Mouse (Mus musculus): ENCODE measurements around the gene Olfr591. TPM values are rescaled to one million over a fixed set of nuclear protein-coding genes. Genes with fewer than 3 reads are reported as not detected.

Olfr591 gene
- total and polyA plus RNA-seq, 2 experiments from 2014 or later, result not detected

DNA sequence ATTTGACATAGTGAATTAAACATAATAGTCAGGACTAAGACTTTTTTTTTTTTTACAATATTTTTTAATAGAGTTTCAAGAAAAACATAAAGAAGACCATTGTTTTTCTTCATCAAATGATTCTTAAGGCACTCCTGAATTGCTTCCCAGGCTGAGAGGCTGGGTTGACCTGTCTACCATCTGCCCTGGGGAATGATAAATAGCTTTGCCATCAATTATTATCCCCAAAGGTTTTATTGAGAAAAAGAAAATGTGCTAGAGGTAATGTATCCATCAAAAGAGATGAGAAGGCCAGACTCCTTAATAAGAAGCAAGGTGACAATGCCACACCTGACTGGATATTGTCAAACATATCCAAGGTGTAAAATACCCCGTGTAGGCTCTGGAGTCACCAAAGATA, 37.6 kb downstream of the Olfr591 start, which contains the start of gene Olfr588-ps1:
Olfr588-ps1 (plus strand) TSS at position 301 of the 400 bp plus-strand sequence.
- Histone ChIP-seq H3K9ac (no peak within 1 kb of the TSS), H3K36me3 (ENCODE audit: insufficient read depth) (no peaks in the 10 kb centered on the region), H3K4me2 (ENCODE audit: low read depth) (no peak within 1 kb of the TSS), H3K27me3 (ENCODE audit: insufficient read depth, low read length) (no peaks in the 10 kb centered on the region), H3K9me3 (ENCODE audit: low read length) (no peaks in the 10 kb centered on the region), H3K4me1 (ENCODE audit: insufficient read depth) (no peaks in the 10 kb centered on the region), H3K27ac (ENCODE audit: low read depth, low read length) (no peak within 1 kb of the TSS), H3K4me3 (ENCODE audit: low read depth, low read length) (no peak within 1 kb of the TSS)
- DNase-seq, result no peak
- no peak for TF ChIP-seq CTCF (IDR thresholded peaks at IDR 0.05; ENCODE audit: low read depth)
- no peak for ATAC-seq
- 78% methylated on average over 1 of the region's 1 CpGs for WGBS

DNA sequence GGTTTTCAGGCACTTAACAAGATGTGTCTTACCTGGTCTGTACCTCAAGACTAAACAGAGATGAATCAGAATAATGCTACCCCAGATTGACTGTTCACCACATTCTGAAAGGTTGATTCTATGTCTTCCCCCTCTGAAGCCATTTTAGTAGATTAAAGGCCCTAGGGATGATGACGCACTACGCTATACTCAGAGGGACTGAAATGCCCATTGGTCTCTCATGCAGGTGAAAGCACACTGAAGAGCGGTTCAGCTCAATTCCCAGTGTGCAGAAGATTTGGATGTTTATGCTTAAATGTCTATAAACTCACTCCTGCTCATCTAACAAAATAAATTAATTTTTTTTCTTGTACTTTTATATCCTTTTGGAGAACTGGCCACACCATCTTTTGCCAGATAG, 52.6 kb downstream of the Olfr591 start, which contains the start of gene Olfr586:
Olfr586 (minus strand) TSS at position 101 of the 400 bp plus-strand sequence.
- TF ChIP-seq CTCF (IDR thresholded peaks at IDR 0.05; ENCODE audit: low read depth), result no peak
- Histone ChIP-seq H3K4me2 (ENCODE audit: low read depth) (no peak within 1 kb of the TSS), H3K9ac (no peak within 1 kb of the TSS), H3K4me1 (ENCODE audit: insufficient read depth) (no peaks in the 10 kb centered on the region), H3K9me3 (ENCODE audit: low read length) (no peaks in the 10 kb centered on the region), H3K36me3 (ENCODE audit: insufficient read depth) (no peaks in the 10 kb centered on the region), H3K27ac (ENCODE audit: low read depth, low read length) (no peak within 1 kb of the TSS), H3K4me3 (ENCODE audit: low read depth, low read length) (no peak within 1 kb of the TSS), H3K27me3 (ENCODE audit: insufficient read depth, low read length) (no peaks in the 10 kb centered on the region)
- ATAC-seq, result no peak
- WGBS, result 96% methylated on average over 3 of the region's 3 CpGs
- no peak for DNase-seq

DNA sequence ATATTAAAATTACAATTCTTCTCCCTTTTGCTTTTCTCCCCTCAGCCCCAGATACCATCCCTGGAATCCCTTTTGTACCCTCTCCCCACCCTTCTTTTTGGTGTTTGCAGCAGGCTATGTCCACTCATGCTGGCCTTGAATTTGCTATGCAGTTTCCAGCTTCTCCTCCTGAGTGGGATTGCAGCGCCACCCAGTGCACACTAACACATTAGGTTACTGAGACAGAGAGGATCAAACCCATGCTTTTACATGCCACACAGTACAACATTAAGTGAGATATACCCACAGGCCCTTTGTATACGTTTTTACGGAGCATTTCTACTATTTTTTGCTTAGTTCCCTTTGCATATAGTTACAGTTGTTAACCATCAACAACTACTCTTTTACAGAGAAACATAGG, 58.7 kb downstream of the Olfr591 start:
- H3K4me3 ChIP-seq (ENCODE audit: low read depth, low read length), result no peak overlapping the region
- H3K4me2 ChIP-seq (ENCODE audit: low read depth), result no peak overlapping the region
- no peak for ATAC-seq
- no peaks in the 10 kb centered on the region for H3K4me1 ChIP-seq (ENCODE audit: insufficient read depth)
- H3K27ac ChIP-seq (ENCODE audit: low read depth, low read length), result no peak overlapping the region
- WGBS, result 51% methylated on average over 3 of the region's 3 CpGs
- no peak overlapping the region for H3K9ac ChIP-seq
- H3K27me3 ChIP-seq (ENCODE audit: insufficient read depth, low read length), result no peaks in the 10 kb centered on the region
- no peaks in the 10 kb centered on the region for H3K36me3 ChIP-seq (ENCODE audit: insufficient read depth)
- no peaks in the 10 kb centered on the region for H3K9me3 ChIP-seq (ENCODE audit: low read length)
- DNase-seq, result no peak
- TF ChIP-seq CTCF (IDR thresholded peaks at IDR 0.05; ENCODE audit: low read depth), result peak; percentile 46

Other genes starting within 250 kb of the Olfr591 start
- gene Olfr573-ps1, start 235.8 kb downstream of the Olfr591 start, total RNA-seq (2014; rRNA removed), result not detected in 2 replicates
- gene Olfr573-ps1, start 235.8 kb downstream of the Olfr591 start, polyA plus RNA-seq (2015; fragmentation: Nextera tagmentation; extraction: Ambion mirVana), result not detected in 2 replicates
- not detected in 2 replicates for gene Olfr574, start 229.9 kb downstream of the Olfr591 start, total RNA-seq (2014; rRNA removed)
- not detected in 2 replicates for gene Olfr574, start 229.9 kb downstream of the Olfr591 start, polyA plus RNA-seq (2015; fragmentation: Nextera tagmentation; extraction: Ambion mirVana)
- gene Olfr575, start 219.6 kb downstream of the Olfr591 start, total RNA-seq (2014; rRNA removed), result not detected in 2 replicates
- gene Olfr575, start 219.6 kb downstream of the Olfr591 start, polyA plus RNA-seq (2015; fragmentation: Nextera tagmentation; extraction: Ambion mirVana), result not detected in 2 replicates
- not detected in 2 replicates for gene Olfr576, start 215.7 kb downstream of the Olfr591 start, total RNA-seq (2014; rRNA removed)
- gene Olfr576, start 215.7 kb downstream of the Olfr591 start, polyA plus RNA-seq (2015; fragmentation: Nextera tagmentation; extraction: Ambion mirVana), result not detected in 2 replicates
- gene Olfr577, start 202.4 kb downstream of the Olfr591 start, total RNA-seq (2014; rRNA removed), result not detected in 2 replicates
- gene Olfr577, start 202.4 kb downstream of the Olfr591 start, polyA plus RNA-seq (2015; fragmentation: Nextera tagmentation; extraction: Ambion mirVana), result not detected in 2 replicates
- gene Olfr578, start 189.0 kb downstream of the Olfr591 start, total RNA-seq (2014; rRNA removed), result not detected in 2 replicates
- gene Olfr578, start 189.0 kb downstream of the Olfr591 start, polyA plus RNA-seq (2015; fragmentation: Nextera tagmentation; extraction: Ambion mirVana), result not detected in 2 replicates
- not detected in 2 replicates for gene Olfr582, start 140.3 kb downstream of the Olfr591 start, total RNA-seq (2014; rRNA removed)
- gene Olfr582, start 140.3 kb downstream of the Olfr591 start, polyA plus RNA-seq (2015; fragmentation: Nextera tagmentation; extraction: Ambion mirVana), result not detected in 2 replicates
- gene Olfr583, start 127.0 kb downstream of the Olfr591 start, total RNA-seq (2014; rRNA removed), result not detected in 2 replicates
- not detected in 2 replicates for gene Olfr583, start 127.0 kb downstream of the Olfr591 start, polyA plus RNA-seq (2015; fragmentation: Nextera tagmentation; extraction: Ambion mirVana)
- gene Olfr584, start 96.5 kb downstream of the Olfr591 start, total RNA-seq (2014; rRNA removed), result not detected in 2 replicates
- gene Olfr584, start 96.5 kb downstream of the Olfr591 start, polyA plus RNA-seq (2015; fragmentation: Nextera tagmentation; extraction: Ambion mirVana), result not detected in 2 replicates
- not detected in 2 replicates for gene Olfr585, start 80.6 kb downstream of the Olfr591 start, total RNA-seq (2014; rRNA removed)
- not detected in 2 replicates for gene Olfr585, start 80.6 kb downstream of the Olfr591 start, polyA plus RNA-seq (2015; fragmentation: Nextera tagmentation; extraction: Ambion mirVana)
- gene Olfr586, start 52.7 kb downstream of the Olfr591 start, total RNA-seq (2014; rRNA removed), result not detected in 2 replicates
- gene Olfr586, start 52.7 kb downstream of the Olfr591 start, polyA plus RNA-seq (2015; fragmentation: Nextera tagmentation; extraction: Ambion mirVana), result not detected in 2 replicates
- not detected in 2 replicates for gene Olfr588-ps1, start 37.5 kb downstream of the Olfr591 start, total RNA-seq (2014; rRNA removed)
- gene Olfr588-ps1, start 37.5 kb downstream of the Olfr591 start, polyA plus RNA-seq (2015; fragmentation: Nextera tagmentation; extraction: Ambion mirVana), result not detected in 2 replicates
- not detected in 2 replicates for gene Olfr589, start 22.0 kb downstream of the Olfr591 start, total RNA-seq (2014; rRNA removed)
- not detected in 2 replicates for gene Olfr589, start 22.0 kb downstream of the Olfr591 start, polyA plus RNA-seq (2015; fragmentation: Nextera tagmentation; extraction: Ambion mirVana)
- not detected in 2 replicates for gene Olfr592, start 6.5 kb upstream of the Olfr591 start, total RNA-seq (2014; rRNA removed)
- gene Olfr592, start 6.5 kb upstream of the Olfr591 start, polyA plus RNA-seq (2015; fragmentation: Nextera tagmentation; extraction: Ambion mirVana), result not detected in 2 replicates
- gene Olfr593, start 33.5 kb upstream of the Olfr591 start, total RNA-seq (2014; rRNA removed), result not detected in 2 replicates
- gene Olfr593, start 33.5 kb upstream of the Olfr591 start, polyA plus RNA-seq (2015; fragmentation: Nextera tagmentation; extraction: Ambion mirVana), result not detected in 2 replicates
- not detected in 2 replicates for gene Olfr594, start 38.7 kb upstream of the Olfr591 start, total RNA-seq (2014; rRNA removed)
- not detected in 2 replicates for gene Olfr594, start 38.7 kb upstream of the Olfr591 start, polyA plus RNA-seq (2015; fragmentation: Nextera tagmentation; extraction: Ambion mirVana)
- not detected in 2 replicates for gene Usp17ld, start 74.2 kb upstream of the Olfr591 start, total RNA-seq (2014; rRNA removed)
- not detected in 2 replicates for gene Usp17ld, start 74.2 kb upstream of the Olfr591 start, polyA plus RNA-seq (2015; fragmentation: Nextera tagmentation; extraction: Ambion mirVana)
- gene Olfr596, start 127.3 kb upstream of the Olfr591 start, total RNA-seq (2014; rRNA removed), result not detected in 2 replicates
- gene Olfr596, start 127.3 kb upstream of the Olfr591 start, polyA plus RNA-seq (2015; fragmentation: Nextera tagmentation; extraction: Ambion mirVana), result not detected in 2 replicates
- 0.24 TPM in 1 of 2 replicates, not detected in the other for gene Olfr597, start 138.0 kb upstream of the Olfr591 start, total RNA-seq (2014; rRNA removed)
- gene Olfr597, start 138.0 kb upstream of the Olfr591 start, polyA plus RNA-seq (2015; fragmentation: Nextera tagmentation; extraction: Ambion mirVana), result not detected in 2 replicates
- not detected in 2 replicates for gene Olfr598, start 145.2 kb upstream of the Olfr591 start, total RNA-seq (2014; rRNA removed)
- not detected in 2 replicates for gene Olfr598, start 145.2 kb upstream of the Olfr591 start, polyA plus RNA-seq (2015; fragmentation: Nextera tagmentation; extraction: Ambion mirVana)
- gene Olfr599, start 157.6 kb upstream of the Olfr591 start, total RNA-seq (2014; rRNA removed), result not detected in 2 replicates
- not detected in 2 replicates for gene Olfr599, start 157.6 kb upstream of the Olfr591 start, polyA plus RNA-seq (2015; fragmentation: Nextera tagmentation; extraction: Ambion mirVana)
- not detected in 2 replicates for gene Olfr600, start 171.3 kb upstream of the Olfr591 start, total RNA-seq (2014; rRNA removed)
- gene Olfr600, start 171.3 kb upstream of the Olfr591 start, polyA plus RNA-seq (2015; fragmentation: Nextera tagmentation; extraction: Ambion mirVana), result not detected in 2 replicates
- not detected in 2 replicates for gene Olfr601, start 184.3 kb upstream of the Olfr591 start, total RNA-seq (2014; rRNA removed)
- gene Olfr601, start 184.3 kb upstream of the Olfr591 start, polyA plus RNA-seq (2015; fragmentation: Nextera tagmentation; extraction: Ambion mirVana), result not detected in 2 replicates
- gene Olfr603, start 207.8 kb upstream of the Olfr591 start, total RNA-seq (2014; rRNA removed), result not detected in 2 replicates
- gene Olfr603, start 207.8 kb upstream of the Olfr591 start, polyA plus RNA-seq (2015; fragmentation: Nextera tagmentation; extraction: Ambion mirVana), result not detected in 2 replicates
- not detected in 2 replicates for gene Usp17lc, start 236.7 kb upstream of the Olfr591 start, total RNA-seq (2014; rRNA removed)
- gene Usp17lc, start 236.7 kb upstream of the Olfr591 start, polyA plus RNA-seq (2015; fragmentation: Nextera tagmentation; extraction: Ambion mirVana), result not detected in 2 replicates